ENCODE assay signal across 18 mouse cellular contexts in genomic region chr17:47850639-47851314, GRCm38 (mm10). TPM values are rescaled to one million over a fixed set of nuclear protein-coding genes. Genes with fewer than 3 reads are reported as not detected.
DNase-seq lines count a peak whose midpoint lies in the region; ATAC-seq and TF ChIP-seq lines count a peak whose summit lies in the region.
"Had no signal": no experiment of that assay in that cellular context is flagged by ENCODE, and none has a peak within 500 bp of the region (broad histone marks: within the 10 kb centered on the region; RNA-seq: fewer than 3 reads in every experiment).

No protein-coding gene starts in this region.

- no peak for DNase-seq in heart, postnatal 4 days
- no peak for DNase-seq in heart, postnatal 0 days (ENCODE audit: low spot score)
- DNase-seq in heart, postnatal 36 days = no peak
- DNase-seq in adrenal gland, adult (ENCODE audit: inconsistent age in 2 of 2, low spot score in 1 of 2) = no peak
- no peak for DNase-seq in thymus, adult 18-20 months
- DNase-seq: adrenal gland, postnatal 10 days; kidney, adult 9 months; kidney, postnatal 36 days; liver, postnatal 0 days had no signal

- intact Hi-C loops in heart, postnatal 36 days (cut with DNase I) = no loop called here

- peaks cover 21% of the 10 kb centered on the region for H3K4me1 ChIP-seq in heart, embryonic 11.5 days (ENCODE audit: control insufficient read depth, insufficient read depth, low read length)
- H3K4me1 ChIP-seq in heart, postnatal 0 days (ENCODE audit: control insufficient read depth, insufficient read depth) = peaks cover 22% of the 10 kb centered on the region

- no peak for ATAC-seq in heart, embryonic 11.5 days (replicated peaks; ENCODE audit: insufficient number of reproducible peaks, low FRiP score, low TSS enrichment)
- no peak for ATAC-seq in heart, postnatal 0 days (ENCODE audit: insufficient read depth, low read depth)
- peak; percentile 61 for ATAC-seq in megakaryocyte, adult 5-6 weeks (ENCODE audit: poor library complexity, severe bottlenecking)
- ATAC-seq: activated CD4-positive, CD25-positive, alpha-beta regulatory T cell, adult 4 months; liver, postnatal 0 days had no signal

- H3K9ac ChIP-seq in heart, embryonic 11.5 days (ENCODE audit: low read depth, low read length) = peak overlapping the region; percentile 40; the same call in 1 of the 2 replicates
- no peak overlapping the region for H3K9ac ChIP-seq in heart, postnatal 0 days (replicated peaks; ENCODE audit: low read depth, low read length)
- H3K9ac ChIP-seq: embryonic facial prominence, embryonic 15.5 days; limb, embryonic 12.5 days; liver, postnatal 0 days; neural tube, embryonic 15.5 days had no signal

- H3K9me3 ChIP-seq in heart, embryonic 11.5 days (replicated peaks; ENCODE audit: control insufficient read depth, low read length) = peaks cover 2% of the 10 kb centered on the region
- H3K9me3 ChIP-seq in heart, postnatal 0 days (replicated peaks; ENCODE audit: control insufficient read depth, low read length) = no peaks in the 10 kb centered on the region
- H3K9me3 ChIP-seq: embryonic facial prominence, embryonic 15.5 days; neural tube, embryonic 15.5 days had no signal

- peak overlapping the region; percentile 84 for H3K27ac ChIP-seq in heart, embryonic 11.5 days (ENCODE audit: low read depth, low read length)
- H3K27ac ChIP-seq in heart, postnatal 0 days (ENCODE audit: low read depth) = peak overlapping the region; percentile 84
- H3K27ac ChIP-seq: embryonic facial prominence, embryonic 15.5 days; hindbrain, postnatal 0 days; limb, embryonic 12.5 days; macrophage; neural tube, embryonic 15.5 days had no signal

- WGBS in heart, embryonic 11.5 days (ENCODE audit: insufficient replicate concordance) = 66% methylated on average over 7 of the region's 7 CpGs
- 69% methylated on average over 7 of the region's 7 CpGs for WGBS in heart, postnatal 0 days

- H3K27me3 ChIP-seq in heart, embryonic 11.5 days (ENCODE audit: control insufficient read depth, insufficient read depth, low read length) = no peaks in the 10 kb centered on the region
- no peaks in the 10 kb centered on the region for H3K27me3 ChIP-seq in heart, postnatal 0 days (ENCODE audit: control insufficient read depth, insufficient read depth, low read length)
- H3K27me3 ChIP-seq: embryonic facial prominence, embryonic 15.5 days; limb, embryonic 12.5 days had no signal

- TF ChIP-seq CTCF in heart, postnatal 0 days (IDR thresholded peaks at IDR 0.05; ENCODE audit: low read depth) = no peak

- no peaks in the 10 kb centered on the region for H3K36me3 ChIP-seq in heart, embryonic 11.5 days (ENCODE audit: control insufficient read depth, insufficient read depth, low read length)
- H3K36me3 ChIP-seq in heart, postnatal 0 days (replicated peaks; ENCODE audit: control insufficient read depth, insufficient read depth, low read length) = no peaks in the 10 kb centered on the region
- H3K36me3 ChIP-seq: embryonic facial prominence, embryonic 15.5 days; limb, embryonic 12.5 days; neural tube, embryonic 15.5 days had no signal

- no peak overlapping the region for H3K4me2 ChIP-seq in heart, embryonic 11.5 days
- no peak overlapping the region for H3K4me2 ChIP-seq in heart, postnatal 0 days (ENCODE audit: low read depth, low read length)
- H3K4me2 ChIP-seq: midbrain, embryonic 11.5 days had no signal

- H3K4me3 ChIP-seq in heart, embryonic 11.5 days (ENCODE audit: low read depth, low read length) = no peak overlapping the region
- H3K4me3 ChIP-seq in heart, postnatal 0 days (ENCODE audit: low read depth, low read length) = no peak overlapping the region

- TF ChIP-seq EP300 in heart, postnatal 0 days (IDR thresholded peaks at IDR 0.05; ENCODE audit: low read depth) = no peak

RNA-seq across cellular contexts. Expression of gene Mdfi, which starts 16.3 kb away (rescaled TPM):
- 28.2 and 34.6 TPM in 2 replicates for polyA plus RNA-seq in heart, embryonic 11.5 days (2014; fragmentation: Nextera tagmentation; extraction: Ambion mirVana)
- total RNA-seq in heart, postnatal 4 days (2021) = 10 to 100 TPM; 16.4 to 20.2 TPM
- total RNA-seq in heart, postnatal 0 days (2014; rRNA removed; ENCODE audit: low replicate concordance) = 64.6 and 68.2 TPM in 2 replicates
- polyA plus RNA-seq in heart, postnatal 0 days (2015; fragmentation: Nextera tagmentation; extraction: Ambion mirVana) = 6.2 and 6.7 TPM in 2 replicates
- 1 to 10 TPM in 1 of 2 experiments, under 1 TPM in 1; 0.81 to 3.1 TPM for total RNA-seq in heart, postnatal 36 days (2021)
- total RNA-seq in megakaryocyte, adult 5-6 weeks (2015) = not detected in 2 replicates
- not detected in 2 replicates for total RNA-seq in megakaryocyte, adult 5-6 weeks (2017)
- polyA plus RNA-seq: activated CD4-positive, CD25-positive, alpha-beta regulatory T cell, adult 4 months; macrophage had no signal

Comparison
In these comparisons a context has a peak if more than half of its experiments do, and no peak if none do; other contexts are left out.
1. RNA of gene Mdfi, which starts 16.3 kb away (total RNA-seq): 64.6 to 68.2 TPM in heart, postnatal 0 days and 16.4 to 20.2 TPM in heart, postnatal 4 days; 0.81 to 3.1 TPM in heart, postnatal 36 days and not detected in megakaryocyte, adult 5-6 weeks; every median in the first group is over 4 times any median in the second.